Mouse (Mus musculus): ENCODE measurements at regions not wholly inside any gene's neighbourhood (a gene's known extent, or its start where the extent isn't known, plus 50 kb on each side); places are given as distances from the start of the nearest gene placed in this dataset.

DNA sequence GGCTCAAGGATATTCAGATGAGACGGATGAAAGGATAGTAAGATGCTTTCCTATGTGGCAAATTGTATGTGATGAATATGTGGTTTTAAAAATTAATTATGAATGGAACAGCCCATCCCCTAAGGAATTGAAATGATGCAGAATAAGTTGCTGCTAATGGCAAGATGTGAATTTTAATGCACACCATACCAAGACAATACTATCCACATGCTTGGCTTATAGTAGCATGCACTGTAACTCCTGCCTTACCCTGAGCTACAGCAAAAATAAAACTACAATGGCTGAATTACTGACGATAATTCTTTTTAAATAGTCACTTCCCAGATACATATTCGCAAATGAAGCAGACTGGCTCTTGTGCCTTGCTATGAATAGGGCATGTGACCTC lies 699.4 kb downstream of the 1700064H15Rik start:
- Histone ChIP-seq H3K27ac (no peak overlapping the region; the same call in 1 of the 2 replicates), H3K27me3 (replicated peaks) (no peaks in the 10 kb centered on the region), H3K36me3 (replicated peaks) (no peaks in the 10 kb centered on the region), H3K9me3 (no peaks in the 10 kb centered on the region), H3K4me1 (peaks cover 12% of the 10 kb centered on the region; the same call in 1 of the 2 replicates), H3K9ac (no peak overlapping the region), H3K4me2 (no peak overlapping the region), H3K4me3 (no peak overlapping the region)
- peak; percentile 87 for ATAC-seq (replicated peaks)
- WGBS, result 60% methylated on average over 3 of the region's 3 CpGs

- H3K4me1 ChIP-seq, result peaks cover 12% of the 10 kb centered on the region; the same call in 1 of the 2 replicates
- no peaks in the 10 kb centered on the region for H3K9me3 ChIP-seq
- H3K36me3 ChIP-seq (replicated peaks), result no peaks in the 10 kb centered on the region
- H3K4me2 ChIP-seq, result no peak overlapping the region
- 54% methylated on average over 13 of the region's 13 CpGs for WGBS
- 0 out of 2 replicates have a peak, but pooled peaks have one; percentile 9 for ATAC-seq (replicated peaks)
- H3K27ac ChIP-seq, result no peak overlapping the region
- no peaks in the 10 kb centered on the region for H3K27me3 ChIP-seq (replicated peaks)
- no peak overlapping the region for H3K4me3 ChIP-seq
- H3K9ac ChIP-seq, result no peak overlapping the region
These were observed 695.3 kb downstream of the 1700064H15Rik start for GRCm38 (mm10) chr3:18932983-18933726.

GRCm38 (mm10) chr3:18934891-18935290 lies 693.6 kb downstream of the 1700064H15Rik start:
- ATAC-seq (replicated peaks), result no peak
- Histone ChIP-seq H3K27ac (no peak overlapping the region), H3K9ac (no peak overlapping the region), H3K9me3 (no peaks in the 10 kb centered on the region), H3K4me2 (no peak overlapping the region), H3K36me3 (replicated peaks) (no peaks in the 10 kb centered on the region), H3K27me3 (replicated peaks) (no peaks in the 10 kb centered on the region), H3K4me3 (no peak overlapping the region), H3K4me1 (0 out of 2 replicates have a peak, but pooled peaks cover 7% of the 10 kb centered on the region)
- WGBS, result 88% methylated on average over 2 of the region's 2 CpGs

DNA sequence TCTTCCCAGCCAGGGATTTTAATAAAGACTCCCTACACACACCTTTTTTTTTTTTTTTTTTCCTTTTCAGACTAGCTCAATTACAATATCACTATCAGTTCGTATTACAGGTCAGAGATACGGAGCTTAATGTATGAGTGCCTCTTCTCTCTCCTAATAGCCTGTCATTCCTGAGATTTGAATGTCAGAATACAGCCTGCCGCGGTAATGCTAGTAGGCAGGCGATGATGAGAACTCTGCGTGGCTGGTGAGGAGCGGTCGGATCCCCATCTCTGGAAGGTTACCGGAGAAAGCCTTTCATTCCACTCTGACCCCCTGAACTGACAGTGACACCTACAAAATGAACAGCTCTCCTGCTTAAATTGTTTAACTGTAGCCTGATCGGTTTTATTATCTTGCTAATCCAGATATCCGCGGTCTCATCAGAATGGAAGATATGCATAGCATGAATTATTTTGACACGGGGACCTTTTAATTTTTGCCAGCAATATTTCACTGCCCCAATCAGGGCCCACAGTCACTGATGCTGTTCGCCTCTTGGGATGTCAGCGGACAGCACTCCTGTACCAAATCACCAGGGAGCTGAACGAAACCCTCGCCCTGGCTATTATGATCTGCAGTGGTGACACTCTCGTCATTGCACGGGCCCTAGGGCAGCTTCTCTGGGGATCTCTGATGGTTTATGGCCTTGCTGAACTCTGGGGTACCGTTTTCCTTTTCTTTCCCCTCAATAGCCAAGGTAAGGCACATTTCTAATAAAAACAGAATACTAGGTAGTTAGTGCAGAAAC lies 690.9 kb downstream of the 1700064H15Rik start:
- Histone ChIP-seq H3K4me2 (peak overlapping the region; percentile 14), H3K9me3 (no peaks in the 10 kb centered on the region), H3K4me1 (0 out of 2 replicates have a peak, but pooled peaks cover 7% of the 10 kb centered on the region), H3K36me3 (replicated peaks) (no peaks in the 10 kb centered on the region), H3K9ac (no peak overlapping the region), H3K4me3 (no peak overlapping the region), H3K27me3 (replicated peaks) (no peaks in the 10 kb centered on the region), H3K27ac (no peak overlapping the region)
- WGBS, result 64% methylated on average over 20 of the region's 20 CpGs
- ATAC-seq (replicated peaks), result peak; percentile 76

DNA sequence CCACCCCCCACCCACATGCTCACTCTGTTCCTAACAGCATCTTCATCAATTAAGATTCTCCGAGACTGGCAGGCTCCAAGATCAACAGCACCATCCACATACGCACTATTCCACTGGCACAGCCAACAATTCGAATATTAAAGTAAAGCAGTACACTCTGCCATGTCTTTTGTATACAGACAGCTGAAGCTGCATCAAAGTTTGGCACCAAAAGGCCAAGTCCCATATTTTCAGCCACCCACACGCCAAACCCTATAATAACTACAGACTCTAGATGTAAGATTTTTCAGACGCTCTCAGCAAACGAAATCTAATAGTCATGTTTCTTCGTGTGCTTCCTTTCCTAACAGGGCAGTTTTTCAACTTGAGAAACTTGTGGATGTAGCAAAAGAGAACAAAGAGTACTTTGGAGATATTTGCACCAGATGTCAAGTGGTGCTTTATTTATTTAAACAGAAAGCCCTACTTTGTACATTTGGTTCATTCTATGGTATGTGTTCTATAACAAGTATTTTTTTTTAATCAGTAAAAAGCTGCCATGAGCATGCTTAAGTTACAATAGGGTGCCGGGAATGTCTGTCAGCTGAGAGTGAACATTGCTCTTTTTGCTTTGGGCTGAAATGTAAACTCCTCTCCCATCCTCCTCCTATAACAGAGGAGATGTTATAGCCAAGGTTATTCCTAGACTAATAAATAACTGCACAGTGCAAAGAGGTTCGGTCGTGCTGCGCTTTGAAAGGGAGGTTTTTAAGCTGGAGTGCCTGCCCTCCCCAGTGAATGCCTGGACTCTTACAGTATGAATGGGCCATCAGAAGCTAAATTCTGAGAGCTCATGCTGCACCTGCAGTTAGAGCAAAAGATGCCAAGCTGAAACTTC lies 686.9 kb downstream of the 1700064H15Rik start:
- no peaks in the 10 kb centered on the region for H3K4me1 ChIP-seq
- no peaks in the 10 kb centered on the region for H3K27me3 ChIP-seq (replicated peaks)
- H3K36me3 ChIP-seq (replicated peaks), result no peaks in the 10 kb centered on the region
- H3K4me2 ChIP-seq, result no peak overlapping the region
- ATAC-seq (replicated peaks), result no peak
- H3K9ac ChIP-seq, result no peak overlapping the region
- no peaks in the 10 kb centered on the region for H3K9me3 ChIP-seq
- no peak overlapping the region for H3K4me3 ChIP-seq
- no peak overlapping the region for H3K27ac ChIP-seq
- WGBS, result 84% methylated on average over 11 of the region's 11 CpGs

- Histone ChIP-seq H3K4me3 (no peak overlapping the region), H3K9ac (no peak overlapping the region), H3K27ac (no peak overlapping the region), H3K36me3 (replicated peaks) (no peaks in the 10 kb centered on the region), H3K9me3 (no peaks in the 10 kb centered on the region), H3K4me2 (no peak overlapping the region), H3K27me3 (replicated peaks) (no peaks in the 10 kb centered on the region), H3K4me1 (no peaks in the 10 kb centered on the region)
- whole genome bisulfite sequencing, result 86% methylated on average over 1 of the region's 1 CpGs
- no peak for ATAC-seq (replicated peaks)
These were observed 668.1 kb downstream of the 1700064H15Rik start for GRCm38 (mm10) chr3:18960341-18960740.

- H3K9ac ChIP-seq, result no peak overlapping the region
- H3K27me3 ChIP-seq (replicated peaks), result no peaks in the 10 kb centered on the region
- H3K4me3 ChIP-seq, result no peak overlapping the region
- H3K4me2 ChIP-seq, result no peak overlapping the region
- no peaks in the 10 kb centered on the region for H3K4me1 ChIP-seq
- no peaks in the 10 kb centered on the region for H3K36me3 ChIP-seq (replicated peaks)
- no peaks in the 10 kb centered on the region for H3K9me3 ChIP-seq
- no peak overlapping the region for H3K27ac ChIP-seq
- no peak for ATAC-seq (replicated peaks)
- WGBS, result 81% methylated on average over 3 of the region's 3 CpGs
These were observed 639.8 kb downstream of the 1700064H15Rik start for GRCm38 (mm10) chr3:18988662-18989061.

DNA sequence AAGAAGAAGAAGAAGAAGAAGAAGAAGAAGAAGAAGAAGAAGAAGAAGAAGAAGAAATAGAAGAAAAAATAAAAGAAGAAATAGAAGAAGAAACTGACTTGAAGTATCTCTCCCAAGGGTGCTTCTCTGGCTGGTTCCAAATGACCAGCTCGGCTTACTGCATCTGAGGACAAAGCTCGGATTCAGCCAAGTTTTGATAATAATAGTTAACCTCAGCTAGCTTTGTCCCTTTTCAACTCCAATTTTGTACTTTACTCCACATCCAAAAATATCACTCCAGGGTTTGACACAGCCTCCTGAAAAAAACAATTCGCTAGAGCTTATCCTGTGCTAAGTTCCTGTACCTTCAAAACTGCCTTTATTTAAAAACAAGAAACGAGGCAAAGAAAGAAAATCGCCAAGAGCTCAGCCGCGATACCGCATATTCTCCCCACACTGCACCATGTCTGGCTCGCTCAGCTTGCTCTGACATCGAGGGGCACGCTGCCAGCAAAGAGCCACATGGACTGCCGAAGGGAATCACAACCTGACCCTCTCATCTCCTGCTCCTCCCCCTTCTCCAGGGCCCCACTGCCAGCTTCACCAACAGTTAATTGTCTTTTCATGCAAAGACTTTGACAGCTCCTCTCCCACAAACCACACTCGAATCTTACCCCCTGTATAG lies 638.8 kb downstream of the 1700064H15Rik start:
- Histone ChIP-seq H3K9ac (no peak overlapping the region), H3K27me3 (replicated peaks) (no peaks in the 10 kb centered on the region), H3K4me2 (no peak overlapping the region), H3K4me3 (no peak overlapping the region), H3K9me3 (no peaks in the 10 kb centered on the region), H3K4me1 (no peaks in the 10 kb centered on the region), H3K27ac (no peak overlapping the region), H3K36me3 (replicated peaks) (no peaks in the 10 kb centered on the region)
- 60% methylated on average over 13 of the region's 13 CpGs for WGBS
- ATAC-seq (replicated peaks), result peak; percentile 56; the same call in 1 of the 2 replicates

- Histone ChIP-seq H3K4me2 (no peak overlapping the region), H3K36me3 (replicated peaks) (no peaks in the 10 kb centered on the region), H3K27me3 (replicated peaks) (no peaks in the 10 kb centered on the region), H3K4me3 (no peak overlapping the region), H3K27ac (no peak overlapping the region), H3K4me1 (no peaks in the 10 kb centered on the region), H3K9me3 (no peaks in the 10 kb centered on the region), H3K9ac (no peak overlapping the region)
- no peak for ATAC-seq (replicated peaks)
- WGBS, result 89% methylated on average over 5 of the region's 5 CpGs
These were observed 628.3 kb downstream of the 1700064H15Rik start for GRCm38 (mm10) chr3:19000179-19000578.

DNA sequence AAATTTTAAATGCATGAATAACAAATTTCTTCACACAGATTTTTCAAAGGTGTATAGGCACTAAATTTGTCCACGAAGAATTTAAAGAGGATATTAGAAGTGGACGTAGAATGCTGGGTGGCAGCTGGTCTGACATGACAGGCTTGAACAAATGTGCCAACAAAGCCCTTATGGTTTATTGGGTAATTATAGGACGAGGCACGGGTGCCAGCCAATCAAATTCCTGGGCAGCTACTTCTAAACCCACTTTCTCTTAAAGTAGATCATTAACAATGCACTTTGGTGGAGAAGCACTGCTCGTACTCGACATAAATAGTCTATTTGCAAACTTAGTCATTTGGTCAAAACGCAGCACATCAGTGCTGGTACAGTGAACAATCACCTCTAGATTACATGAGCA lies 626.4 kb downstream of the 1700064H15Rik start:
- Histone ChIP-seq H3K27ac (no peak overlapping the region), H3K4me1 (no peaks in the 10 kb centered on the region), H3K27me3 (replicated peaks) (no peaks in the 10 kb centered on the region), H3K9me3 (no peaks in the 10 kb centered on the region), H3K36me3 (replicated peaks) (no peaks in the 10 kb centered on the region), H3K9ac (no peak overlapping the region), H3K4me3 (no peak overlapping the region), H3K4me2 (no peak overlapping the region)
- 79% methylated on average over 7 of the region's 7 CpGs for WGBS
- ATAC-seq (replicated peaks), result no peak

GRCm38 (mm10) chr3:19004792-19005191 lies 623.7 kb downstream of the 1700064H15Rik start:
- Histone ChIP-seq H3K4me1 (no peaks in the 10 kb centered on the region), H3K9ac (no peak overlapping the region), H3K4me2 (no peak overlapping the region), H3K27ac (no peak overlapping the region), H3K9me3 (no peaks in the 10 kb centered on the region), H3K27me3 (replicated peaks) (no peaks in the 10 kb centered on the region), H3K36me3 (replicated peaks) (no peaks in the 10 kb centered on the region), H3K4me3 (no peak overlapping the region)
- ATAC-seq (replicated peaks), result no peak
- WGBS, result 72% methylated on average over 1 of the region's 1 CpGs

Data from midbrain, embryonic 15.5 days (tissue).